14 mouse cellular contexts compared by ENCODE assay signal in the genomic region with DNA sequence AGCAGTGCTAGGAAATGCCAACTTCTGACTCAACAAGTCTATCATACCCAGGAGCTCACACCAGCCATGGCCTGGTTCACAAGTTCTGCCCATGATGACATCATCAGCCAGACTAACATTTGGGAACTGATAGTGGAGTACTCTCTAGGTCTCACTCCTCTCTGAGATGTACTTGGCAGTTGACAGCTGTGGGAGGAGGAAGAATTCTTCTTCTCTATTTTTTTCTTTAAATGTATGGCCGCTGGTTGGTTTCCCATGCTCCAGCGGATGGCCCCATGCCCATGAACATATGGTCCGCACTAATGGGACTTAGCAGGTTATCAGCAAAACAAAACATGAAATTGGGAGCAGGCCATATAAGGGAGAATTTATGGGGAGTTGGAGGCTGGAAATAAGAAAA.
DNase-seq lines count a peak whose midpoint lies in the region; ATAC-seq and TF ChIP-seq lines count a peak whose summit lies in the region.
"Had no signal": no experiment of that assay in that cellular context is flagged by ENCODE, and none has a peak within 500 bp of the region (broad histone marks: within the 10 kb centered on the region; RNA-seq: fewer than 3 reads in every experiment).

No protein-coding gene starts in this region.

- WGBS in embryonic facial prominence, embryonic 14.5 days, result 87% methylated on average over 3 of the region's 3 CpGs
- WGBS in embryonic facial prominence, embryonic 10.5 days, result 92% methylated on average over 3 of the region's 3 CpGs
- 69% methylated on average over 3 of the region's 3 CpGs for WGBS in heart, embryonic 16.5 days
- WGBS in lung, embryonic 15.5 days, result 71% methylated on average over 3 of the region's 3 CpGs
- WGBS in lung, adult 2 months, result 86% methylated on average over 3 of the region's 3 CpGs

- H3K4me1 ChIP-seq in embryonic facial prominence, embryonic 14.5 days (ENCODE audit: control insufficient read depth, insufficient read depth, low read length), result no peaks in the 10 kb centered on the region; the same call in 1 of the 2 replicates
- H3K4me1 ChIP-seq in embryonic facial prominence, embryonic 10.5 days, result no peaks in the 10 kb centered on the region
- peaks cover 32% of the 10 kb centered on the region for H3K4me1 ChIP-seq in heart, embryonic 16.5 days (ENCODE audit: control insufficient read depth, insufficient read depth, low read length)
- H3K4me1 ChIP-seq in lung, embryonic 15.5 days, result peaks cover 13% of the 10 kb centered on the region; the same call in 1 of the 2 replicates
- H3K4me1 ChIP-seq in lung, adult 2 months (ENCODE audit: control insufficient read depth, insufficient read depth, low read length), result peaks cover 6% of the 10 kb centered on the region
- H3K4me1 ChIP-seq: limb, embryonic 10.5 days; liver, embryonic 15.5 days; midbrain, embryonic 15.5 days had no signal

- no peaks in the 10 kb centered on the region for H3K9me3 ChIP-seq in embryonic facial prominence, embryonic 14.5 days (ENCODE audit: control insufficient read depth, low read length)
- no peaks in the 10 kb centered on the region for H3K9me3 ChIP-seq in embryonic facial prominence, embryonic 10.5 days
- no peaks in the 10 kb centered on the region for H3K9me3 ChIP-seq in heart, embryonic 16.5 days (replicated peaks; ENCODE audit: control insufficient read depth, low read length)
- no peaks in the 10 kb centered on the region for H3K9me3 ChIP-seq in lung, embryonic 15.5 days
- H3K9me3 ChIP-seq: limb, embryonic 10.5 days; liver, embryonic 15.5 days; midbrain, embryonic 15.5 days had no signal

- no peak for TF ChIP-seq CTCF in lung, adult 2 months (IDR thresholded peaks at IDR 0.05; ENCODE audit: insufficient read depth, low read length)

- peak; percentile 14 for DNase-seq in embryonic facial prominence, embryonic 14.5 days (ENCODE audit: low spot score)
- DNase-seq in embryonic facial prominence, embryonic 10.5 days (ENCODE audit: low spot score), result no peak
- DNase-seq in heart, postnatal 14 days, result no peak
- no peak for DNase-seq in lung, adult 2 months
- no peak for DNase-seq in layer of hippocampus, adult 8-10 months (ENCODE audit: low spot score in 2 of 2)
- no peak for DNase-seq in ovary, postnatal 36 days (ENCODE audit: low spot score)
- DNase-seq: gastrocnemius, postnatal 10 days; kidney, postnatal 10 days; thymus, postnatal 25 days had no signal

- H3K4me2 ChIP-seq in embryonic facial prominence, embryonic 14.5 days (ENCODE audit: low read depth, low read length), result no peak overlapping the region
- H3K4me2 ChIP-seq in heart, embryonic 16.5 days (ENCODE audit: low read depth, low read length), result no peak overlapping the region
- no peak overlapping the region for H3K4me2 ChIP-seq in lung, embryonic 15.5 days
- H3K4me2 ChIP-seq: liver, embryonic 15.5 days; midbrain, embryonic 15.5 days had no signal

- H3K4me3 ChIP-seq in embryonic facial prominence, embryonic 14.5 days (ENCODE audit: low read depth, low read length), result no peak overlapping the region
- no peak overlapping the region for H3K4me3 ChIP-seq in embryonic facial prominence, embryonic 10.5 days
- no peak overlapping the region for H3K4me3 ChIP-seq in heart, embryonic 16.5 days (ENCODE audit: low read length)
- H3K4me3 ChIP-seq in lung, embryonic 15.5 days, result no peak overlapping the region
- H3K4me3 ChIP-seq in lung, adult 2 months (replicated peaks; ENCODE audit: extremely low read depth, low read depth, low read length), result no peak overlapping the region
- H3K4me3 ChIP-seq: limb, embryonic 10.5 days; liver, embryonic 15.5 days; midbrain, embryonic 15.5 days had no signal

- no peak for ATAC-seq in embryonic facial prominence, embryonic 14.5 days (ENCODE audit: low read depth)
- ATAC-seq in heart, embryonic 16.5 days (replicated peaks; ENCODE audit: extremely low read depth, insufficient read depth, low FRiP score), result no peak; the same call in 1 of the 2 replicates
- peak; percentile 76 for ATAC-seq in lung, embryonic 15.5 days (ENCODE audit: borderline replicate concordance, extremely low read depth, low FRiP score, low TSS enrichment)
- ATAC-seq: midbrain, embryonic 15.5 days had no signal

- no peaks in the 10 kb centered on the region for H3K36me3 ChIP-seq in embryonic facial prominence, embryonic 14.5 days (ENCODE audit: control insufficient read depth, insufficient read depth, low read length)
- H3K36me3 ChIP-seq in embryonic facial prominence, embryonic 10.5 days (replicated peaks), result no peaks in the 10 kb centered on the region
- no peaks in the 10 kb centered on the region for H3K36me3 ChIP-seq in heart, embryonic 16.5 days (ENCODE audit: control insufficient read depth, insufficient read depth)
- H3K36me3 ChIP-seq in lung, embryonic 15.5 days, result no peaks in the 10 kb centered on the region
- H3K36me3 ChIP-seq: limb, embryonic 10.5 days; liver, embryonic 15.5 days; midbrain, embryonic 15.5 days had no signal

- H3K9ac ChIP-seq in embryonic facial prominence, embryonic 14.5 days (ENCODE audit: low read depth, low read length), result no peak overlapping the region
- H3K9ac ChIP-seq in heart, embryonic 16.5 days (ENCODE audit: low read length), result no peak overlapping the region
- H3K9ac ChIP-seq in lung, embryonic 15.5 days, result no peak overlapping the region
- H3K9ac ChIP-seq: liver, embryonic 15.5 days; midbrain, embryonic 15.5 days had no signal

- intact Hi-C loops in heart, postnatal 14 days (cut with DNase I), result no loop called here

- TF ChIP-seq POLR2A in lung, adult 2 months (IDR thresholded peaks at IDR 0.05; ENCODE audit: borderline replicate concordance, extremely low read depth, low read depth, low read length), result no peak

- H3K27me3 ChIP-seq in embryonic facial prominence, embryonic 14.5 days (replicated peaks; ENCODE audit: control insufficient read depth, insufficient read depth, low read length), result no peaks in the 10 kb centered on the region
- H3K27me3 ChIP-seq in embryonic facial prominence, embryonic 10.5 days (replicated peaks; ENCODE audit: low read depth, poor library complexity, severe bottlenecking), result no peaks in the 10 kb centered on the region
- no peaks in the 10 kb centered on the region for H3K27me3 ChIP-seq in heart, embryonic 16.5 days (ENCODE audit: control insufficient read depth, insufficient read depth, low read length)
- H3K27me3 ChIP-seq in lung, embryonic 15.5 days, result no peaks in the 10 kb centered on the region
- H3K27me3 ChIP-seq: liver, embryonic 15.5 days had no signal

- no peak overlapping the region for H3K27ac ChIP-seq in embryonic facial prominence, embryonic 14.5 days (replicated peaks; ENCODE audit: low read depth, low read length)
- no peak overlapping the region for H3K27ac ChIP-seq in embryonic facial prominence, embryonic 10.5 days (replicated peaks)
- H3K27ac ChIP-seq in heart, embryonic 16.5 days (ENCODE audit: low read length), result peak overlapping the region; percentile 50
- H3K27ac ChIP-seq in lung, embryonic 15.5 days, result peak overlapping the region; percentile 42
- H3K27ac ChIP-seq: limb, embryonic 10.5 days; liver, embryonic 15.5 days; midbrain, embryonic 15.5 days had no signal

Comparison
In these comparisons a context has a peak if more than half of its experiments do, and no peak if none do; other contexts are left out.
1. H3K27ac ChIP-seq: peak in heart, embryonic 16.5 days (single experiment) and lung, embryonic 15.5 days (single experiment); none in embryonic facial prominence, embryonic 14.5 days (single experiment) and embryonic facial prominence, embryonic 10.5 days (single experiment).